Mouse (Mus musculus) telencephalon, adult 2 months (tissue): ENCODE measurements around the gene Gad1.
"Not testable (repeated sequence)": the region's sequence is repeated elsewhere in the genome, so short reads cannot be mapped to it uniquely, and the experiment has no call there.

Source experiments
- DNase-seq: peaks from one replicate; pipeline ENCODE4 v3.0.0-alpha.2; 2011; ENCODE audit warnings: low read depth, low spot score

Gad1 gene

DNA sequence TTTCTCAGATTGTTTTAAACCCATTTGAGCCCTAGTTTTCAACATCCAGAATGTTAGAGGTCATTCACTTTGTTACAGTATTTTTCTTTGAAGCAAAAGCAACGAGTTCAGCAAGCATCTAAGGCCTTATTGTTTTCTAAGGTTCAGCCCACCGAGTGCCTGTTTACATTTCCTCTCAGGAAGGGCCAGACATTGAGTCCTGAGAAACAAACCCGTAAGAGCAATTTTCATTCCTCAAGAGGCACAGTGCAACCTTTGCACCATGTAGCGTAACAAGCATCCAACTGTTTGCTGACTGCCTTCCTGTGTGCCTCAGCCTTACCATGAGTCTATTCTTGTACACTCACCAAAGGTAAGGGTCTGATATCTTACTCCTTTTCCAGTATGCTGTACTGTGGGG lies at the start of gene Gad1:
Gad1 (plus strand) TSS at position 301 of the 400 bp plus-strand sequence.
- DNase-seq: no peak

GRCm38 (mm10) chr2:70503436-70503835 lies 49.4 kb upstream of the Gad1 start:
- no peak for DNase-seq

GRCm38 (mm10) chr2:70505229-70505628 lies 47.6 kb upstream of the Gad1 start:
- DNase-seq: no peak

GRCm38 (mm10) chr2:70505896-70506295 lies 47.0 kb upstream of the Gad1 start:
- DNase-seq: no peak

GRCm38 (mm10) chr2:70506372-70506771 lies 46.5 kb upstream of the Gad1 start:
- DNase-seq: no peak

DNA sequence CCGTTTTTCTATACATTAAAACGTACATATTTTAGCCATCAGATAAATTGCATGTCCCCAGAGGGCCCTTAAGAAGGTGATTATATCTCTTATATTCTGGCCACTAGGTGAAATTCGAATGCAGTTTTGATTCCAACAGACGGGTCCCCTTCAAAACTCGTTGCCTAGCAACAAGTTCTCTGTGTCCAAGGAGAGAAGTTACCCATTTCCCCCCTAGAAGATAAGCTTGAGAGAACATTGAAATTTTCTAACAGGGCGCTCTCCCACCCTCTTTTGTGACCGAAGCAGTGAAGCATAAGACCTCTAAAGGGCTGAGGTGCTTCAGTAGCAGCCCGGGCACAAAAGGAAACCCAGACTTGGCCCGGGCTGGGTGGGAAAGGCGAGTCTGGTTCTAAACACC lies 44.4 kb upstream of the Gad1 start, which contains the start of gene Erich2:
Erich2 (plus strand) TSS at position 324 of the 400 bp plus-strand sequence.
- no peak for DNase-seq

DNA sequence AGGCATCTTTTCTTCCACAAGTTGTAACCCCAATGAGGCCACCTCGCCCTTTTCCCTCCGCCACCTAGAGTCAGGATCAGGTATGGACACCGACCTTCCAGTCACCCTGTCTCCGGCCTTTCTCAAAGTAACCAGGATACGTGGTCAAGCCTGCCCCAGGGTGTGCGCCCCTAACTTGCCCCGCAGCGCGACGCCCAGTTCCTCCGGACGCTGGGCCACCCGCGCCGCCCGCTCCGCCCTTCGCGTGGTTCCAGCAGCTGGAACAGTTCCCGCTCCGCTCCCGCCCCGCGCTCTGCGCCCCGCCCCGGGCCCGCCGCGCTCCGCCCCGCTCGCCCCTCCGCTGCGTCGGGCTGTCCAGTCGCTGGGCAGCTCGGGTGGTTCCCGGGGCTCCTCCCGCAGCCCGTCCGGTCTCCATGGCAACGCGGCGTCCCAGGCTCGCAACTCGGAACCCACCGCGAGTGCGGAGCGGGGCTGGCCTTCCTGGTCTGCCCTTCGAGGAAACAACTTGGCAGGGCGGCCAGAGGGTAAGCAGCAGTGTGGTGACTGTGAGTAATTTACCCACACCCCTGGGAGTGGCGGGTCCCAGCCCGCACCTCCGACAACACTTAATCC lies 43.7 kb upstream of the Gad1 start:
- DNase-seq: no peak

DNA sequence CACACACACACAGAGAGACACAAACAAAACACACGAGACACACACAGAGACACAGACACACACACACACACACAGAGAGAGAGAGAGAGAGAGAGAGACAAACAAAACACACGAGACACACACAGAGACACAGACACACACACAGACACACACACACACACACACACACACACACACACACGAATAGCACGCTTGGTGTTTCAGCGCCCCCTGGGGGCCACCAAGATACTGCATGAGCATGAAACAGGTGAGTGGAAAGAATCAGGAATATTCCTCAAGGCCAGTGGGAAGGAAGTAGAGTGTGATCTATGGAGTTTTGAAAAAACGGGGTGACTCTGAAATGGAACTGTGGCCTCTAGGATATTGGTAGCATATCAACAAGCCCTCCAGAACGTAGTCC lies 14.6 kb upstream of the Gad1 start:
- DNase-seq: not testable (repeated sequence)

- no peak for DNase-seq
Measured at GRCm38 (mm10) chr2:70550671-70551070, 2.2 kb upstream of the Gad1 start.

DNA sequence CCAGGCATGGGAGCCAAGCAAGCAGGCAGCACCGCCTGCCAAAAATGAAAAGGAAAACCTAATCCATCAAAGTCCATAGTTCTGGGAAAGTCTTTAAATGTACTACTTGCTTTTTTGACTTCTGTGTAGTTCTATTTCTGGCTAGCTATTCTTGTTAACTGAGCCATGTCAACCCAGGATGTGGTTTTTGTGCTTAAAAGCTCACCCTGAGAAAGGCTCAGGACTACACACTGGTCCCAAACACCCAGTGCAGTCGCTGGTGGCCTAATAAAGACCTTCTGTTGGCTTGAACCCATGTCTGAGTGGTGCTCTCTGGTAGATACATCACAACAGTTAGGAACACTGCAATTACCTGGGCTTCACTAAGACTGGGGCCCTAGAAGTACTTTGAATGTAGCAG lies 1.4 kb upstream of the Gad1 start:
- no peak for DNase-seq

GRCm38 (mm10) chr2:70552067-70552598 lies 739 bp upstream of the Gad1 start:
- DNase-seq: no peak

DNA sequence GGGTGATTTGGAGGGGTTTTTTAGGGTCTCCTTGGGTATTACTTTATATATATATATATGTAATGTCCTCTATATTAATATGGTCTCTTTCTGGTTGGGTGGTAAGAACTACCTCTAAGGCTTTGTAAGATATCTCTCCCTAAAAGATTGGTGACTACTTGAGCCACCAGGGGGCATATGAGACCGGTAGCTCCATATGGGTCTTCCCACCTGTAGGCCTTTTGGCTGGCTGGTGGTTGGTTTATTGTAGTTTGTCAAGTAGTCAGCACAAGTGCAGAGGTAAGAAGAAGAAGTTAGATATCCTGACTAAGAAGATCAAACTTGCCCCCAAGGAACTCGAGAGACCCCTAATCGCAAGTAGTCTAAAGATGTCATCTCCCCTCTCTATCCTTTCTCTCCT lies 954 bp downstream of the Gad1 start:
- DNase-seq: no peak

GRCm38 (mm10) chr2:70558112-70558842 lies 5.4 kb downstream of the Gad1 start:
- DNase-seq: peak; percentile 85

DNA sequence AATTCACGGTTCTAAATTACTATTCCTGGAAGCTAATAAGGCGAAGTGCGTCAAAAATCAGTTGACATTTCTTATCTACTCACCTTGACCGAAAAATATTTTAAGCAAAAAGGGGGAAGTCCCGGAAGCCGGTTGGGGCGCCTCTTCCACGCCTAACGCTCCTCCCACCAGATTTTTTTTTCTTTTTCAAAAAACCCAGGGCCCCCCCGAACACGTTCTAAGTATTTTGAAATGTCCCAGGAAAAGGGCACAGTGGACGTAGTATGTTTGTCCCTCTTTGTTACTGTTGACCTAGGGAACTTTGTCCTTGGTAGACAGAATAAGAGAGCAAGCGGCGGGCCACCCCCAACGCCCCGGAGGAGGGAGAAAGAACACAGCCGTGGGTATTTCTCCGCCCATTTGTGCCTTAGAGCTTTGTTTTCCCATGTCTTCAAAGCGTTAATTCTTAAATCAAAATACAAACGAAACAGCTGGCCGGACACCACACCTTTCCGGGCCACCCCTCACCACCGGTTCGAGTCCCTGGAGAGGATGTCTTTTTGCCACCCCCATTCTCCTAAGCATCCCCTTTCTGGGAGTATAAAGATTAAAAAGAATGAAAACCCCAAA lies 6.1 kb downstream of the Gad1 start:
- no peak for DNase-seq

- DNase-seq: no peak
Measured at GRCm38 (mm10) chr2:70559520-70559919, 6.6 kb downstream of the Gad1 start.

DNA sequence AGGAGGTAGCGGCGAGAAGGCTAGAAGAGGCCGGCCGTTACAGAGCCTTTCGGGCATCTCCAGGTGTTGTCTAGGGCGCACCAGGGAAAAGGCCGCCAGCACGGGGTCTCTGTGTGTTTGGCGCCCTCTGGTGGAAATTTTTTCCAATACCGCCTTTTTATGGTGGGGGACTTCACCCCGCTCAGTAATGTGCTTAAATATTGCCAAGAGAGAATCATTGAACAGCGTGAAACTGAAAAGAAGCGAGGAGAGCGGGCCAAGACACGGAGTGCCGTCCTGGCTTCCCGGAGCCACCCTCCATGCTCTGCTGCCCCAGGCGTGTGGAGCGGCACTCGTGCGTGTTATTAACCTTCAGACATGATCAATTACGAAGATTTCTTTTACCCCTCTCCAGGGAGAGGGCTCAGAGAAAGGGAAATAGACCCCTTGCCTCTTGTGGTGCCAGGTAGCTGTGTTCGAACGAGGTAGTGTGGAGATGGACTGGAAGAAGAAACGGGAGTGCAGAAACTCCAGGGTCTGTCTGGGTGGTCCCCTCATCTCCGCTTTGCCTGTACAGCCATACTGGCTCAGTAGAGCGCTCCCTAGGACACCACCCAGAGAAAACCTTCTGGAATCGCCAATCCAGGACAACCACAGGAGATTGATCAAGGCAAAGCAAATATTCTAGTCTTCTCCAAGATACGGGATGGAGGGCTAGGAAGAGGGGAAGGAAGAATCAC lies 8.4 kb downstream of the Gad1 start:
- no peak for DNase-seq

- DNase-seq: no peak
Measured at GRCm38 (mm10) chr2:70562011-70562491, 9.2 kb downstream of the Gad1 start.

GRCm38 (mm10) chr2:70562611-70562980 lies 9.7 kb downstream of the Gad1 start:
- DNase-seq: no peak

DNA sequence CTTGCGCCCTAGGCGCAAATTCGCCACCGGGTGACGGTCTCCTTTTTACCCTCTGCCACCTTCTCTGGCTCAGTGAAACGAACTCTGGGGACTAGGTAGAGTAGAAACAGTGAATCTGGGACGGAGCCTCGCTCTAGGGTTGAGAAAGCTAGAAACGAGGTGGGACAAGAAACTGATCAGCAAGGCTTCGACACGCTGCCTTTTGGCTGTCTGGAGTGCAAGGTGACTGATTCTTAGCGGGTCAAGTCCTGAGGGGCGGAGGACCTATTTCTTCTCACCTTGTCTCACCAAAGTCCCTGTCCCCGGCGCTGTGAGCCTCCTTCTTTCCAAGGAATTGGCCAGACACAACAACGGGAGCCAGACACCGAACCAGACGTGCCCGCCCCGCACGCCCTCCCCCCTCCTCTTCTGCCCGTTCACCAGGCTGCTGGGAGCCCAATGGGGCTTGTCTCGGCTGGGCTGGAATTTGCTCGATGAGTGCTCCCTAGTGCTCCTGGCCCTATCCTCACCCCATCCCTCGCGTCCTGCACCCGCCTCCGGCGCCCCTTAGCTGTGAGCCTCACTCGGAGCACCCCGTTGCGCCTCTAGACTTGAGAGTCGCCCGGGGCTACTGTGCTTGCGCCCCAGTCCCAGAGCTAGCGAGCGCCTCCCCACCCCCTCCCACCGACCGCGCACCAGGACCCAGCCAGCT lies 10.3 kb downstream of the Gad1 start:
- no peak for DNase-seq

GRCm38 (mm10) chr2:70563721-70564645 lies 11.1 kb downstream of the Gad1 start:
- no peak for DNase-seq
